Mouse (Mus musculus): Measurements from ENCODE around the gene Isl2. TPM values are rescaled to one million over a fixed set of nuclear protein-coding genes. Genes with fewer than 3 reads are reported as not detected.

The Isl2 gene
- total RNA-seq (2021) (not detected), polyA plus RNA-seq (2012; rRNA removed) (0.06 TPM in 1 of 2 replicates, not detected in the other)
- long read RNA-seq = 0 reads

DNA sequence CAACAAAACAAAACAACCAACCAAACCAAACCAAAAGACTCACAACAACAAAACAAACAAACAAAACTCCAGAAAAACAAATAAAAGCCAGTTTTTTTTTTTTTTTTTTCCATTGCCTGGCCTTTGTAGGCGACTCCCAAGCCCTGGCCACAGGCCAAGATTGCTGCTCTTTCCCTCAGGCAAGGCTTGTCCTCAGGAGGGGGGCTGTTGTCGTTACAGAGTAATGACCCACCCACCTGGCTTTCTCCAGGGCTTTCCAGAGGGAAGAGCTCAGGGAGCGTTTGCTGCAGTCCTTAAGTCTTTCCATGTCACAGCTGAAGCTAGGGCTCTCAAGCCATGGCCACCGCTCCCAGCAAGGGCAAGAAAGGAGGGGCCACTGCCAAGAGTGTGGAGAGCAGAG, at the start of gene Isl2:
Gene Isl2, plus strand, starts transcription at position 296 of the 400 bp plus-strand sequence.
- DNase-seq = no peak
- H3K4me3 ChIP-seq = no peak within 1 kb of the TSS
- no peak within 1 kb of the TSS for H3K27ac ChIP-seq
- TF ChIP-seq POLR2A (IDR thresholded peaks at IDR 0.05; ENCODE audit: insufficient read depth, low read depth, low read length) = no peak
- TF ChIP-seq CTCF (IDR thresholded peaks at IDR 0.05) = no peak
- TF ChIP-seq EP300 (IDR thresholded peaks at IDR 0.05; ENCODE audit: insufficient read depth, low read depth, low read length) = no peak
- WGBS = 13% methylated on average over 4 of the region's 4 CpGs
- H3K27me3 ChIP-seq (ENCODE audit: control insufficient read depth, insufficient read depth, low read length) = peaks cover 36% of the 10 kb centered on the region
- peaks cover 5% of the 10 kb centered on the region for H3K4me1 ChIP-seq (ENCODE audit: control insufficient read depth, insufficient read depth, low read length)
- H3K79me2 ChIP-seq (replicated peaks; ENCODE audit: control insufficient read depth, insufficient read depth, low read length) = no peaks in the 10 kb centered on the region
- H3K9ac ChIP-seq (ENCODE audit: low read depth, low read length) = no peak within 1 kb of the TSS
- H3K36me3 ChIP-seq (ENCODE audit: control insufficient read depth, insufficient read depth, low read length) = no peaks in the 10 kb centered on the region
- intact Hi-C loops (cut with DNase I) = loop anchor here (5.0 kb wide), 1 partner anchor 71 kb away; no protein-coding TSS in a partner anchor

DNA sequence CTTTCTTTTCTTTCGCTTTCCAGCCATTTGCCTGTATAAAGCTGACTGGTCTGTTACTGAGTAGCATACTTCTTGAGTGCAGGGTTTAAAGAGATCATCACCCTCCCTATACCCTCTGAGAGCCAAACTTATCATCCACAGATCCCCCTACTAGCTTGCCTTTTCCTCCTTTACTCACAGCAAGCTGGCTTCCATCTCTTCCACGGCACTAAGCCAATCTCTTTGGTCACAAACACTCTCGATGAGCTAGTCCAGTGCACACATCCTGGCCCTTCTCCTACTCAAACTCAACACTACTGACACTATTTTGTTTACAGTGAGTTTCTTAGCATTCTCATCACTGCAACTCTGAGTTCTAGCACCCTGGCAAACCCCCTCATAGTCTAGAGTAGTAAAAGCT, 30.6 kb upstream of the Isl2 start:
- peaks cover 15% of the 10 kb centered on the region for H3K4me1 ChIP-seq (ENCODE audit: control insufficient read depth, insufficient read depth, low read length)
- H3K27ac ChIP-seq = peak overlapping the region; percentile 44
- no peak overlapping the region for H3K9ac ChIP-seq (ENCODE audit: low read depth, low read length)
- DNase-seq = peak; percentile 58 to 62
- intact Hi-C loops (cut with DNase I) = no loop called here
- peaks cover 11% of the 10 kb centered on the region for H3K79me2 ChIP-seq (replicated peaks; ENCODE audit: control insufficient read depth, insufficient read depth, low read length)
- H3K4me3 ChIP-seq = no peak overlapping the region; the same call in 1 of the 2 replicates
- WGBS = 47% methylated on average over 3 of the region's 3 CpGs
- TF ChIP-seq CTCF (IDR thresholded peaks at IDR 0.05) = no peak
- TF ChIP-seq POLR2A (IDR thresholded peaks at IDR 0.05; ENCODE audit: insufficient read depth, low read depth, low read length) = no peak
- no peak for TF ChIP-seq EP300 (IDR thresholded peaks at IDR 0.05; ENCODE audit: insufficient read depth, low read depth, low read length)
- peaks cover 34% of the 10 kb centered on the region for H3K36me3 ChIP-seq (ENCODE audit: control insufficient read depth, insufficient read depth, low read length)
- H3K27me3 ChIP-seq (ENCODE audit: control insufficient read depth, insufficient read depth, low read length) = no peaks in the 10 kb centered on the region

DNA sequence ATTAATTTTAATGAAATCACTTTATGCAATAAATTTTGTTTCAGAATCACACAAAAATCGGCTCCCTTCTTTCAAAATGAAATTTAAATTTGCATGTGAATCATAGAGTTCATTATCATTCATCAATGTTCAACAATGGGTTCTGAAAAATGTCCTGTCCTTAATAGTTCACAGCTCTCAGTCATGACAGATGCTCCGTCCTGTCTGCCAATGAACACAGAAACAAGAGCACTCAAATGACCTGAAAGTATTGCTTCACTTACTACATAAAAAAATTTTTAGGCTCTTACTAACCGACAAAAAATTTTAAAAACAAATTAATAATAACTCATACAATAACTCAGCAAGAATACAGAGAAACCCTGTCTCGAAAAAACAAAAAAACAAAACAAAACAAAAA, 29.8 kb upstream of the Isl2 start:
- Histone ChIP-seq H3K79me2 (replicated peaks; ENCODE audit: control insufficient read depth, insufficient read depth, low read length) (peaks cover 8% of the 10 kb centered on the region), H3K4me1 (ENCODE audit: control insufficient read depth, insufficient read depth, low read length) (peaks cover 15% of the 10 kb centered on the region), H3K4me3 (peak overlapping the region; percentile 2; the same call in 1 of the 2 replicates), H3K27me3 (ENCODE audit: control insufficient read depth, insufficient read depth, low read length) (no peaks in the 10 kb centered on the region), H3K27ac (peak overlapping the region; percentile 99), H3K9ac (ENCODE audit: low read depth, low read length) (no peak overlapping the region), H3K36me3 (ENCODE audit: control insufficient read depth, insufficient read depth, low read length) (peaks cover 34% of the 10 kb centered on the region)
- whole genome bisulfite sequencing = 60% methylated on average over 4 of the region's 4 CpGs
- DNase-seq = peak in 1 of 2 experiments; percentile 24
- no peak for TF ChIP-seq POLR2A (IDR thresholded peaks at IDR 0.05; ENCODE audit: insufficient read depth, low read depth, low read length)
- no peak for TF ChIP-seq EP300 (IDR thresholded peaks at IDR 0.05; ENCODE audit: insufficient read depth, low read depth, low read length)
- no peak for TF ChIP-seq CTCF (IDR thresholded peaks at IDR 0.05)
- intact Hi-C loops (cut with DNase I) = no loop called here

DNA sequence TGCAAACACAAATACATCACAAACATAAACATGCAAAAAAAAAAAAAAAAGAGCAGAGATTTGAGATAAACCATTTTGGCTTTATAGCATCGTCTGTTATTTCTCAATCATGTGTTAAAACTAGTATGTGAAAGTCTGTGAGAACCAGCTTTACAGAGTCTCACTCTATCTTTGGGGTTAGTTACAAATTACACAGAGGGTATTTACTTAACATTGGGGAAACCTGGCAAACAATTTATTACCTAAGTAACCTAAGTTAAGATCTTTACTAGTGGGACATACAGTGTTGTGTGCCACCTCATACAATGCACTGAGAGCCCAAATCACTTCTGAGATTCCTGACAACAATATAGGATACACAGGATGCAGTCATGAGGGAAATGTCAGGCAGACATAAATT, 28.7 kb upstream of the Isl2 start:
- DNase-seq = no peak
- Histone ChIP-seq H3K9ac (ENCODE audit: low read depth, low read length) (0 out of 2 replicates have a peak overlapping the region, but pooled peaks have one; percentile 15), H3K79me2 (replicated peaks; ENCODE audit: control insufficient read depth, insufficient read depth, low read length) (peaks cover 5% of the 10 kb centered on the region), H3K36me3 (ENCODE audit: control insufficient read depth, insufficient read depth, low read length) (peaks cover 29% of the 10 kb centered on the region), H3K4me3 (peak overlapping the region; percentile 13; the same call in 1 of the 2 replicates), H3K4me1 (ENCODE audit: control insufficient read depth, insufficient read depth, low read length) (peaks cover 11% of the 10 kb centered on the region), H3K27me3 (ENCODE audit: control insufficient read depth, insufficient read depth, low read length) (no peaks in the 10 kb centered on the region), H3K27ac (peak overlapping the region; percentile 99)
- intact Hi-C loops (cut with DNase I) = no loop called here
- WGBS = 67% methylated on average over 1 of the region's 1 CpGs
- TF ChIP-seq POLR2A (IDR thresholded peaks at IDR 0.05; ENCODE audit: insufficient read depth, low read depth, low read length) (no peak), EP300 (IDR thresholded peaks at IDR 0.05; ENCODE audit: insufficient read depth, low read depth, low read length) (no peak), CTCF (IDR thresholded peaks at IDR 0.05) (no peak)

DNA sequence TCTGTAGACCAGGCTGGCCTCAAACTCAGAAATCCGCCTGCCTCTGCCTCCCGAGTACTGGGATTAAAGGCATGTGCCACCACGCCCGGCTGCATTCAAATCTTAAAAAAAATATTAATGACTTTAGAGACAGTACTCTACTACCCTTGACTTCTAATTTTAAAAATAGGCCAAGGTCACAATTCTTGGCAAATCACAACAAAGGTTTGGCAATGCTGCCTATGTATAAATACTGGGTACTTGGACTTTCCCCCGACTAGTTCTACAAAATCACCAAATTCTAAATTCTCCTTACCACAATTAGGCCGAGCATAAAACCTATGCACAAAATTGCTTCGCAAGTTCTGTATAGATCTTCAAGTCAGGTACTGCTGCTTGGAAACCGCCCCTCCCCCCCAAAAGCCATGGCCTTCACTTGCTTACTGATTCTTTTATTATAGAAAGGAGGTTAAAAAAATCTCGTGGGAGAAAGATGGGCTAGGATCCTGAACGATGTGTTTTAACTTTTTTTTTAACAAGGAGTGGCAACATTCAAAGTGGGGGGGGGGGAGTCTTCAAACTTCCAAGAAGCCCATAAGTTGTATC, 27.7 kb upstream of the Isl2 start:
- H3K4me1 ChIP-seq (ENCODE audit: control insufficient read depth, insufficient read depth, low read length) = peaks cover 4% of the 10 kb centered on the region
- no peak for DNase-seq
- H3K9ac ChIP-seq (ENCODE audit: low read depth, low read length) = no peak overlapping the region
- H3K79me2 ChIP-seq (replicated peaks; ENCODE audit: control insufficient read depth, insufficient read depth, low read length) = peaks cover 2% of the 10 kb centered on the region; the same call in 1 of the 2 replicates
- TF ChIP-seq CTCF (IDR thresholded peaks at IDR 0.05) = no peak
- no peak for TF ChIP-seq EP300 (IDR thresholded peaks at IDR 0.05; ENCODE audit: insufficient read depth, low read depth, low read length)
- TF ChIP-seq POLR2A (IDR thresholded peaks at IDR 0.05; ENCODE audit: insufficient read depth, low read depth, low read length) = no peak
- 56% methylated on average over 10 of the region's 10 CpGs for WGBS
- peak overlapping the region; percentile 99 for H3K27ac ChIP-seq
- H3K4me3 ChIP-seq = peak overlapping the region; percentile 96
- intact Hi-C loops (cut with DNase I) = no loop called here
- no peaks in the 10 kb centered on the region for H3K27me3 ChIP-seq (ENCODE audit: control insufficient read depth, insufficient read depth, low read length)
- peaks cover 22% of the 10 kb centered on the region for H3K36me3 ChIP-seq (ENCODE audit: control insufficient read depth, insufficient read depth, low read length)

DNA sequence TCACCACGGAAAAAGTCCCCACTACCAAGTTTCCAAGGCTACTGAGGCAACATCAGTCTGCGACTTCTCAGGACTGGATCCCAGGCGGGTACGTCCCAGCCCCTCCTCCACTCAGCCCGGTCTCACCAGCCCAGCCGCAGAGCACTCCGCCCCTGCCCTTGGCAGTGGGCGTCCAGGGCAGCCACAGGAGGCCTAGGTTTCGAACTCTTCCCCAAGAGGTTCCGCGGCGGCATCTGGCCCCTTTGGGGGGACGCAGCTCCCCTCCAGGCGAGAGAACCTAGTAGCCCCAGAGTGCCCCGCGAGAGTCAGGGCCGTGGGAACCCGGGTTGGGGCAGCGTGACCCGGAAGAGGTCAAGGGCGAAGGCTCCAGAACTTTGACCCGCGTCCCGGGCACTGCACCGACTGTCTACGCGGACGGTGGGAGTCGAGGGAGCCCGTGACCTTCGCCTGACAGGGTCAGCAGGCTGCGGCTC, 26.9 kb upstream of the Isl2 start:
- Histone ChIP-seq H3K27me3 (ENCODE audit: control insufficient read depth, insufficient read depth, low read length) (no peaks in the 10 kb centered on the region), H3K27ac (peak overlapping the region; percentile 99), H3K36me3 (ENCODE audit: control insufficient read depth, insufficient read depth, low read length) (peaks cover 16% of the 10 kb centered on the region), H3K79me2 (replicated peaks; ENCODE audit: control insufficient read depth, insufficient read depth, low read length) (peaks cover 2% of the 10 kb centered on the region; the same call in 1 of the 2 replicates), H3K4me3 (peak overlapping the region; percentile 96), H3K4me1 (ENCODE audit: control insufficient read depth, insufficient read depth, low read length) (peaks cover 4% of the 10 kb centered on the region), H3K9ac (ENCODE audit: low read depth, low read length) (peak overlapping the region; percentile 89)
- TF ChIP-seq POLR2A (IDR thresholded peaks at IDR 0.05; ENCODE audit: insufficient read depth, low read depth, low read length) (no peak), EP300 (IDR thresholded peaks at IDR 0.05; ENCODE audit: insufficient read depth, low read depth, low read length) (no peak), CTCF (IDR thresholded peaks at IDR 0.05) (no peak)
- peak; percentile 77 to 79 for DNase-seq
- under 1% methylated on average over 32 of the region's 32 CpGs for WGBS
- intact Hi-C loops (cut with DNase I) = no loop called here

Data from heart, adult 2 months (tissue).